Mouse (Mus musculus) kidney, embryonic 14.5 days (tissue): ENCODE data around the gene Rtf2. TPM values are rescaled to one million over a fixed set of nuclear protein-coding genes. Genes with fewer than 3 reads are reported as not detected.

Experiments used
- ATAC-seq: fragments of 200-750 bp; cut with Nextera tagmentation; 2 replicates; pipeline ENCODE4 v1.8.0; 2017; ENCODE audit warnings: moderate number of reproducible peaks, mild to moderate bottlenecking, moderate TSS enrichment, moderate library complexity; ENCODE audit not compliant: low FRiP score, low TSS enrichment
- H3K27ac ChIP-seq: fragments of 300-500 bp; sonication (generic); 2 replicates; pipeline ENCODE4 v1.5.1; 2014; ENCODE audit warnings: low read depth, mild to moderate bottlenecking, low read length, moderate library complexity, mixed read lengths
- H3K27me3 ChIP-seq: fragments of 300-500 bp; sonication (generic); 2 replicates; pipeline ENCODE4 v1.6.1; 2014; ENCODE audit warnings: mild to moderate bottlenecking, low read length; ENCODE audit not compliant: control insufficient read depth, insufficient read depth
- H3K36me3 ChIP-seq: fragments of 300-500 bp; sonication (generic); 2 replicates; pipeline ENCODE4 v1.6.1; 2014; ENCODE audit warnings: low read length, mixed read lengths; ENCODE audit not compliant: control insufficient read depth, insufficient read depth
- H3K4me1 ChIP-seq: fragments of 300-500 bp; sonication (generic); 2 replicates; pipeline ENCODE4 v1.6.1; 2014; ENCODE audit warnings: low read length, mixed read lengths; ENCODE audit not compliant: control insufficient read depth, insufficient read depth
- H3K4me2 ChIP-seq: fragments of 300-500 bp; sonication (generic); replicated peaks from 2 replicates; pipeline ENCODE4 v1.6.1; 2014; ENCODE audit warnings: low read depth, mild to moderate bottlenecking, low read length
- H3K4me3 ChIP-seq: fragments of 300-500 bp; sonication (generic); 2 replicates; pipeline ENCODE4 v1.5.1; 2014; ENCODE audit warnings: mild to moderate bottlenecking, low read length
- H3K9ac ChIP-seq: fragments of 300-500 bp; sonication (generic); 2 replicates; pipeline ENCODE4 v1.6.1; 2014; ENCODE audit warnings: low read depth, mild to moderate bottlenecking, low read length, moderate library complexity
- H3K9me3 ChIP-seq: fragments of 300-500 bp; sonication (generic); 2 replicates; pipeline ENCODE4 v1.6.1; 2016; ENCODE audit warnings: low read length; ENCODE audit not compliant: control insufficient read depth
- WGBS: fragments of 180-500 bp; shearing (Covaris S2); extraction: QIAGEN DNeasy Blood & Tissue Kit; methylation state at CpG from one replicate; pipeline ENCODE4 v1.1.7; 2014; 5-methylcytosine and 5-hydroxymethylcytosine counted together
- polyA plus RNA-seq: library from polyadenylated mRNA; unstranded; fragments of >200 nt; fragmentation: Nextera tagmentation; extraction: Ambion mirVana; gene quantifications from 2 replicates; pipeline ENCODE4 v1.2.1, GENCODE M21; 2014

The Rtf2 gene
- 64.0 and 74.4 TPM in 2 replicates for polyA plus RNA-seq

- WGBS, result 2% methylated on average over 35 of the region's 35 CpGs
- Histone ChIP-seq H3K27ac (no peak within 1 kb of the TSS), H3K9ac (peak within 1 kb of the TSS; percentile 67)
Observed at GRCm38 (mm10) chr2:172439843-172440639, at the start of gene Rtf2. Gene Rtf2, plus strand, starts transcription at chr2:172440556.

GRCm38 (mm10) chr2:172392041-172392521 lies 48.3 kb upstream of the Rtf2 start:
- 65% methylated on average over 10 of the region's 10 CpGs for WGBS
- 0 out of 2 replicates have a peak, but pooled peaks cover 6% of the 10 kb centered on the region for H3K4me1 ChIP-seq
- H3K4me3 ChIP-seq, result no peak overlapping the region
- no peak overlapping the region for H3K27ac ChIP-seq
- no peaks in the 10 kb centered on the region for H3K9me3 ChIP-seq
- H3K36me3 ChIP-seq, result no peaks in the 10 kb centered on the region
- no peaks in the 10 kb centered on the region for H3K27me3 ChIP-seq
- H3K9ac ChIP-seq, result no peak overlapping the region
- no peak for ATAC-seq
- no peak overlapping the region for H3K4me2 ChIP-seq

More at GRCm38 (mm10) chr2:172439843-172440639, at the start of gene Rtf2:
- H3K9me3 ChIP-seq, result no peaks in the 10 kb centered on the region
- H3K4me3 ChIP-seq, result peak within 1 kb of the TSS; percentile 77
- peak within 1 kb of the TSS; percentile 71 for H3K4me2 ChIP-seq
- H3K36me3 ChIP-seq, result no peaks in the 10 kb centered on the region; the same call in 1 of the 2 replicates
- ATAC-seq, result peak; percentile 98
- no peaks in the 10 kb centered on the region for H3K27me3 ChIP-seq
- peaks cover 14% of the 10 kb centered on the region; the same call in 1 of the 2 replicates for H3K4me1 ChIP-seq

GRCm38 (mm10) chr2:172393391-172394051 lies 46.8 kb upstream of the Rtf2 start, which contains the start of gene Cass4:
Gene Cass4, plus strand, starts transcription at chr2:172393794.
- no peak for ATAC-seq
- H3K4me2 ChIP-seq, result no peak within 1 kb of the TSS
- 40% methylated on average over 13 of the region's 13 CpGs for WGBS
- no peaks in the 10 kb centered on the region for H3K36me3 ChIP-seq
- no peaks in the 10 kb centered on the region for H3K27me3 ChIP-seq
- H3K9ac ChIP-seq, result no peak within 1 kb of the TSS
- no peaks in the 10 kb centered on the region for H3K9me3 ChIP-seq
- H3K27ac ChIP-seq, result no peak within 1 kb of the TSS
- no peak within 1 kb of the TSS for H3K4me3 ChIP-seq
- H3K4me1 ChIP-seq, result 0 out of 2 replicates have a peak, but pooled peaks cover 6% of the 10 kb centered on the region

GRCm38 (mm10) chr2:172394052-172394392 lies 46.3 kb upstream of the Rtf2 start:
- no peak overlapping the region for H3K4me2 ChIP-seq
- no peak for ATAC-seq
- H3K4me3 ChIP-seq, result no peak overlapping the region
- H3K9ac ChIP-seq, result no peak overlapping the region
- 73% methylated on average over 2 of the region's 2 CpGs for WGBS
- 0 out of 2 replicates have a peak, but pooled peaks cover 6% of the 10 kb centered on the region for H3K4me1 ChIP-seq
- H3K27ac ChIP-seq, result no peak overlapping the region
- no peaks in the 10 kb centered on the region for H3K36me3 ChIP-seq
- H3K27me3 ChIP-seq, result no peaks in the 10 kb centered on the region
- H3K9me3 ChIP-seq, result no peaks in the 10 kb centered on the region

- H3K9ac ChIP-seq, result no peak overlapping the region
- H3K27ac ChIP-seq, result no peak overlapping the region
- no peak overlapping the region for H3K4me3 ChIP-seq
- no peak overlapping the region for H3K4me2 ChIP-seq
- H3K36me3 ChIP-seq, result no peaks in the 10 kb centered on the region
- 0 out of 2 replicates have a peak, but pooled peaks cover 6% of the 10 kb centered on the region for H3K4me1 ChIP-seq
- WGBS, result 79% methylated on average over 4 of the region's 4 CpGs
- H3K9me3 ChIP-seq, result no peaks in the 10 kb centered on the region
- no peak for ATAC-seq
- no peaks in the 10 kb centered on the region for H3K27me3 ChIP-seq
Observed at GRCm38 (mm10) chr2:172394671-172395070, 45.7 kb upstream of the Rtf2 start.

GRCm38 (mm10) chr2:172395961-172396360 lies 44.4 kb upstream of the Rtf2 start:
- H3K27ac ChIP-seq, result no peak overlapping the region
- 0 out of 2 replicates have a peak, but pooled peaks cover 6% of the 10 kb centered on the region for H3K4me1 ChIP-seq
- no peak overlapping the region for H3K4me3 ChIP-seq
- H3K9me3 ChIP-seq, result no peaks in the 10 kb centered on the region
- 46% methylated on average over 9 of the region's 9 CpGs for WGBS
- no peak overlapping the region for H3K4me2 ChIP-seq
- no peak for ATAC-seq
- no peaks in the 10 kb centered on the region for H3K36me3 ChIP-seq
- H3K27me3 ChIP-seq, result no peaks in the 10 kb centered on the region
- no peak overlapping the region for H3K9ac ChIP-seq

GRCm38 (mm10) chr2:172399901-172400300 lies 40.5 kb upstream of the Rtf2 start:
- WGBS, result 38% methylated on average over 9 of the region's 9 CpGs

GRCm38 (mm10) chr2:172401116-172401825 lies 39.1 kb upstream of the Rtf2 start:
- H3K36me3 ChIP-seq, result no peaks in the 10 kb centered on the region
- H3K9ac ChIP-seq, result no peak overlapping the region
- H3K27ac ChIP-seq, result no peak overlapping the region
- no peaks in the 10 kb centered on the region for H3K9me3 ChIP-seq
- H3K27me3 ChIP-seq, result no peaks in the 10 kb centered on the region
- no peak for ATAC-seq
- H3K4me1 ChIP-seq, result no peaks in the 10 kb centered on the region
- H3K4me2 ChIP-seq, result no peak overlapping the region
- 60% methylated on average over 13 of the region's 13 CpGs for WGBS
- no peak overlapping the region for H3K4me3 ChIP-seq

More at GRCm38 (mm10) chr2:172399901-172400300, 40.5 kb upstream of the Rtf2 start:
- no peak overlapping the region for H3K9ac ChIP-seq
- no peak overlapping the region for H3K27ac ChIP-seq
- no peak overlapping the region for H3K4me2 ChIP-seq
- 0 out of 2 replicates have a peak, but pooled peaks cover 3% of the 10 kb centered on the region for H3K4me1 ChIP-seq
- ATAC-seq, result no peak
- no peaks in the 10 kb centered on the region for H3K9me3 ChIP-seq
- H3K27me3 ChIP-seq, result no peaks in the 10 kb centered on the region
- H3K4me3 ChIP-seq, result no peak overlapping the region
- H3K36me3 ChIP-seq, result no peaks in the 10 kb centered on the region
